Mouse (Mus musculus) adrenal gland (tissue): ENCODE measurements around the gene Pip4k2a.

ENCODE experiments used
- intact Hi-C: fragments of 180-260 bp; cut with DNase I; formaldehyde crosslinking; loops from one replicate; pipeline ENCODE4 v1.15.1; 2025

The Pip4k2a gene

GRCm38 (mm10) chr2:18957459-18957858 is 40.5 kb downstream of the Pip4k2a start:
- intact Hi-C loops: no loop called here

DNA sequence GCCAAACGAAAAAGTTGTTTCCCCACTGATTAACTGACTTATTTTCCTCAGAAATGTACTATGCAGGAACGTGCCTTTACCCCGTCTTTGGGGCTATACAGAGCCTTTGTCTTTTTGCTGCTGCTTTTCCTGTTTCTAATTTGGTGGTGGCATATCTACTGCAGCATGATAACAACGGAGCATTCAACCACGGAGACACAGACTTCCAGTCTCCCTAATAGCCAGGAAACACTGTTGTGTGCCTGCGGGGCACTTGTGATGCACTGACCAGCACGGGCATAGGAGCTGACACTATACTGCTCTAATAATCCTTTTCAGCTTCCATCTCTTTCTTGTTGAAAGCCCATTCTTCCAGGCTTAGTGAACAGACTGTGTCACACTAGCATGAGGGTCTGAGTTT is 41.0 kb downstream of the Pip4k2a start:
- intact Hi-C loops: no loop called here

DNA sequence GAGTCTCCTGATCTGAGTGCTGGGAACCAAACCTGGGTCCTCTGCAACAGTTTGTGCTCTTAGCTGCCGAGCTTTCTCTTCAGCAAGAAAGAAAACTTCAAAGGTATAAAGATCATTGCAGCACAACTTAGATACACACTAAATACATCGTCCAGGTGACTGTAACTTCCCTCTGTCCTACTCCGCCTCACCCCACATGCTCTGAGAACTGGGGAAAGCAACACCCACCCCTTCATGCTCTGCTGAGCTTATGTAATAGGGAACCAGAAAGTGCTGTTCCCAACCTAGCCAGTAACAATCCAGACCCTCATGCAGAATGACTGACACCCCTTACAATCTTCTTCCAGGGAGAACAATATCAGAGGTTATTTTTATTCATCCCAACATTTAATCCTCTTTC is 41.5 kb downstream of the Pip4k2a start:
- intact Hi-C loops: no loop called here

DNA sequence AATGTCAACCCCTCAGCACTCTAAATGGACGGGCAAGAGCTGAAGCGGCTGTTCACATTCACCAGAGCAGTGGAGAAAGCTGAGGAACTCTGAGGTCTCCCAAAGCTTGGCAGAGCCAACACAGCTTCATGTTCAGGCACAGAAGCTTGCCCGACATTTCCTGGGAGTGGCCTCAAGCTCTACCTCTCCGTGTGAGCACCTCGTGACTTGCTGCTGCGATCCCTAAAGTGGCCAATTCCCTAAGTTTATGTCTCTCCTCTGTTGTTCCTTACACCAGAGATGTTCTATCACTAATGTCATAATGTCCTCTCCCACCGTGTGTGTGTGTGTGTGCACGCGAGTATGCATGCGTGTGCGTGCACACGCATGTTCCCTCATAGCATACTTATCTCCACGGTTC is 42.3 kb downstream of the Pip4k2a start:
- intact Hi-C loops: no loop called here

DNA sequence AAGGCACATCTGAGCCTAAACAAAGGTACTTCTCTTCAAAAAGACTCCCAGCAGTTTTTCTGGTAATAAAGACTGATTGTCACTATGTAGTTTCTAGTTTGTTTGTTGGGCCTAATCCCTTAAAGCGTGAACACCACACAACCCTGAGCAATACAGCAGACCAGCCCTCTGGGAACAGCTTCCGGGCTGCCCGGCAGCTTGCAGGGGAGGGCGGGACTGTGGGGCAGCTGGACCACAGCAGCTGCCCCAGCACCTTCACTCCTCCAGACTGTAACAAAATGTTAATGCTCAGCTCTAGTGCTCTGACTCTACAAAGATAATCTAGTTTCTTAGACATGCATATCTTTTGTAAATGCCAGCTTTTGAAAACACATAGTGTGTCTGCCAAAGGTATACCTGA is 42.9 kb downstream of the Pip4k2a start:
- intact Hi-C loops: no loop called here

GRCm38 (mm10) chr2:18954422-18954821 is 43.5 kb downstream of the Pip4k2a start:
- intact Hi-C loops: loop anchor here (5.0 kb wide), 1 partner anchor 38 kb away; no protein-coding TSS in a partner anchor

GRCm38 (mm10) chr2:18952102-18952673 is 45.7 kb downstream of the Pip4k2a start:
- intact Hi-C loops: loop anchor here (5.0 kb wide), 1 partner anchor 40 kb away; no protein-coding TSS in a partner anchor

- intact Hi-C loops: loop anchor here (5.0 kb wide), 1 partner anchor 42 kb away; no protein-coding TSS in a partner anchor
Measured at GRCm38 (mm10) chr2:18950758-18951157, 47.2 kb downstream of the Pip4k2a start.

- intact Hi-C loops: no loop called here
Measured at GRCm38 (mm10) chr2:18948741-18949140, 49.2 kb downstream of the Pip4k2a start.

- intact Hi-C loops: no loop called here
Measured at GRCm38 (mm10) chr2:18947669-18948459, 50.1 kb downstream of the Pip4k2a start.

DNA sequence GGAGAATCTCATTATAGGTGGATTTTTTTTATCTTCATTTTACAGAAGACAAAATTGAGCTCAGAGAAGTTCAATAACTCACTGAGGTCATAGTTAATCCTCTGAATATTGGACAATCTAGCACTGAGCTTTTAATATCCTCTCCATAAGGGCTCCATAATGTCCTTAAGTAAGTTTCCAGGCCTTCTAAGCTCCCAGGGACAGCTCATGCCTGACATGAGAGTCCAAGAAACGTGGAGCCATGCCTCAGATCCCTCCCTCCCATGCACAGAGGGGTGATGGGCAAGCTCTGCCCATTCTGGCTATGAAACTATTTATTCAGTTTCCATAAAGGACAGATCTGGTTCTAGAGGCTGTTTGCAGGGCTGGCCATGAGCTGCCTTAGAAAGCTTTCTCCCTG is 52.5 kb downstream of the Pip4k2a start:
- intact Hi-C loops: no loop called here

DNA sequence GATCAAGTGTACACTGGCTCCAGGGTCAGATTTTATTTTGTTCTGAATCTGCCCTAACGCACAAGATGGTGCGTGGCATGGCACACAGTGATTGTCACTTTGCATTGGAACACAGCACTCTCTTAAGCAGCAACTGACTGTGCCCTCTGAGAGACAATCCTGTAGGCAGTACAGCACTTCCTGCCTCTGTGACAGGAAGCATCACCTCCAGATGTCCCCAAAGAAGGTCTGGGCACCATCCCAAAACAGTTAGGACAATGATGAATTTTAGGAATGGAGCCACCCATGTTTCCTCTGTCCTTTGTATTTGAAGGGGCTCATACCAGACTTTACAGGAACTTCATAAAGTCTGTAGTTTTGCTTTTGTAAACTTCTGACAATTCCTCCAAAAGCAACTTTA is 54.0 kb downstream of the Pip4k2a start:
- intact Hi-C loops: no loop called here

DNA sequence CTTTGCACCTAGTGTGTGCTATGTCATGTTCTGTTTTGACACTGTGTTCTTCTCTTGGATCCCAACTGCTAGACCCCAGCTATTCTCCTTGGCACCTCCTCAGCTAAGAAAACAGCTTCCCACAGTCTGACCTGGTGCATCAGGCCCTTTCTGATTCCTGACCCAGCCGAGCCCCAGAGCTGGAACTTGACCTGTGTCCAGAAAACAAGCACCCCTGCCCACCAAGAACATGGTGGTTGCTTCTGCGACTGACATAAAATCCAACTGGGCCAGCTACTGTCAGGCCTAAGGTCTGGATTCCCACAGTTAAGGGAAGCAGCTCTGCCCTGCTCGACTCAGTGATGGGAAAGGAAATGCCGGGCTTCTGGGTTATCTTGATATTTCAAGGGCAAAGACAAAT is 54.6 kb downstream of the Pip4k2a start:
- intact Hi-C loops: no loop called here

DNA sequence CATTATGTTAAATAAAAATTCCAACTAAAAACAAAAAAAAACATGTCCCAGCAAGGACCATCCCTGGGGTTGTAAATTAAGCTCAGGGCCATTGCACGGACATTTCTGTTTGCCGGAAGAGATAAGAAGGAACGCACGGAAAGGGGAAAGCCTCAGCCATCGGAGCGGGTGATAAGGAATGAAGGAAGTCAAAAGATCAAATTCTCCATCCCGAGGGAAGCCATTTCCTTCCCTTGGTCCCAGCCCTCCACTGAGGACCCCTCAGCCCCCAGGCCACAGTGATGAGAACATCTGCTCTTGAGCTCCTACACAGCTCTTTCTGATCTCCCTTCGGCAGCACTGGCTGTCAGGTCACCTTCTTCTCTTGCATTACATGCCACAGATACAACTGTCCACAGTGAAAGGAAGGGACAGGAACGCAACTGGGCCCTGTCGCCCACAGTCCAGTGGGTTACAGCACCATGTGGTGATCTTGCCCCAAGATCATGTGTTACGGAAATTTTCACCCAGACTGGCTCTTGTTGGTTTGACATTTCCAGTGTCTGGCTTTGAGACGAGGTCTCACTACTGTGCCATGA is 57.1 kb downstream of the Pip4k2a start:
- intact Hi-C loops: no loop called here

- intact Hi-C loops: no loop called here
Measured at GRCm38 (mm10) chr2:18938923-18939329, 59.0 kb downstream of the Pip4k2a start.

GRCm38 (mm10) chr2:18938232-18938631 is 59.7 kb downstream of the Pip4k2a start:
- intact Hi-C loops: no loop called here

- intact Hi-C loops: no loop called here
Measured at GRCm38 (mm10) chr2:18937611-18938010, 60.3 kb downstream of the Pip4k2a start.

DNA sequence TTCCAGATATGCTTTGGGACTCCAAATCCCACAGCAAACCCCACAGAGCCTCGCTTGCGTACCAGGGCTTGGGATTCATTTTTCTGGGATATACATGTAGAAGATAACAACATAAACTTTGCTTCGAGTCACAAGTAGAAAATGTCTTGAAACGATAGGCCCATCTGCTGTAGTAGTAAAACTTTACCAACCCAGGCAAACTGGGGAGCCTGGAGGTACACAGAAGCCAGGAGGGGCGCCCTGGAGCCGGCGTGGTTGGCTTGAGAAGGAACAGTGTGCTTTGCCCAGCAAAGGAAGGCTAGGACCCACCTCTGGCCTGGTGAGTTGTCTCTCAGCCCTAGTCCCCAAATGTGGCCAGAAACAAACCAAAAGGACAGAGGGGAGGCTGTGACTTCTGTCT is 61.5 kb downstream of the Pip4k2a start:
- intact Hi-C loops: no loop called here

DNA sequence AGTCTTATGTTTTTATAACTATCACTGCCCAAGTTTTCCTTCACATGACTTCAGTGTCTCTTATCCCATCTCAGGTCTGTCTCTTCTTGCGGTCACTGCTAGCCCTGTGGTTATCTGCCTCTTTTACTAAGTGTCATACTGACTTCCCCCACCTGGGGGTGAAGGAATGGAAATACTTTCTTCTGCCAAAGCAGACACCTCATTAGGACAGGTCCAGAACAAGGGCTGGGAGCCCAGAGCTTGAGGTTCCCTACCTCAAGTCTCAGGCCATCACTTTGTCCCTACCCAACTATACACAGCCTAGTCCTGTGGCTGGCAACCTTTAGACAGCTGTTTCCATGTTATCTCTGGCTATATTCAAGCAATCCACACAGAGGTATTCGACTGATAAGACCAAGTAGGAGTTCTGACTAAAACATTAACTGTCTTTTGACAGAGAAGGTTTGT is 62.3 kb downstream of the Pip4k2a start:
- intact Hi-C loops: no loop called here

DNA sequence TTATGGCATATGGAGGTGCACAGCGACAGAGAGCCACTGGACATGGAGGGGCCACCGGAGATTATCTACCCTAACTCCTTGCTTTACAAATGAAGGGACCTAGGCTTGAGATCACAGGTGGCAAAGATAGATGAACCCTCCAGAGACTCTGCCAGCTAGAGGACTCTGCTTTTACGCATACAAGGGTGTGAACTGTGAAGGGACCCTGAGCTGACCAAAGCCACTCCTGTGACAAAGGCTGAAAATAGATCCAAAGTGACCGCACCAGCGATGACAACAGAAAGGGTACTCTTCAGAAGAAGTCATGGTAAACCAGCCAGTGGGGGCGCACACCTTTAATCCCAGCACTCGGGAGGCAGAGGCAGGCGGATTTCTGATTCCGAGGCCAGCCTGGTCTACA is 63.8 kb downstream of the Pip4k2a start:
- intact Hi-C loops: no loop called here

DNA sequence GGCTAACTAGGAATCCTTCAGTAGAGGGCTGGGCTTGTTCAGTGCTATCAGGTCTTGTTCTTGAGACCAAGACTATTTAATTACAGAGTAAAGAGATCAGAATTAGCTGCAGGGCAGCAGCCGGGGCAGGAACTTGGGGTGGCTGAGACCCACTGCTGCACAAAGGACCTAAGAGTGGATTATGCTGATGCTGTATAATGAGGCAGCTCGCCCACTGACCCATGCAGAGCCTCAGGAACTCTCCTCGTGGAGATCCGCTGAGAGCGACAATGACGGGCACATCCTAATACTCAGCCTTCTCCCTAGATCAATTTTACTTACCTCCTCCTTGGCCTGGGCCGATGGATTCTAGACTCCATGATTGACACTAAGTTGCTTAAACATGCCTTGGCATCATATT is 64.5 kb downstream of the Pip4k2a start:
- intact Hi-C loops: no loop called here

DNA sequence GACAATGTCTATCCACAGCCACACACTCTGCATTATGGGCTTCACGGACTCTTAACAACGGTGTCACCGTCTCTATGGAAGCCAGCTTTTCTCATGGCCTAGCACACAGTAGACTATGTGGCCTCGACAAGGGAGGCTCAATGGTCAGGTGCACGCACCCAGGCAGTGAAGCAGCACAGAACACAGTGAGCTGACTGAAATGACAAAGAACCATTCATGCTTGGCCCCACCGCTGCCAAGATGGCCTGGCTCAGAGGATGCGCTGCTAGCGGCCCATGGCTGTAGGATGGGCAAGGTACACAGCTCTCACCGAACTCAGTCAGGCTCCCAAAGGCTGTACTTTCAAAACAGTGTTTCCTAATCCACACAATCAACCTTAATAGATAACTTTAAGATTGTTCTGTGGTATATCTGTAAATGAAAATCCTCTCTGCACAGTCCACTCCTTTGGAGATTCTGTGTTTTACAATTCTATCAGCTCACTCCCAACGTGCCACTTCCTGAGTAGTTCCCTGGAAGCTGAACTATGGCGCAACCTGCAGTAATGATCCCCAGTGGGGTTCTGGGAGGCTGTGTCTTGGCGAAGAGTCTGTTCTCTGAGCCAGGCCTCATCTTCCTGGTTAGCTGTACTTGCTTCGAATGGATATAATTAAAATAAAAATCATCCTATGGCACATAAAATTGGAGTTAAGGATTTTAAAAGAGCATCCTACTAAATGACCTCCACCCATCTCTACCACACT is 67.4 kb downstream of the Pip4k2a start:
- intact Hi-C loops: no loop called here
